Mouse (Mus musculus): Measurements from ENCODE around the gene Eva1c. TPM values are rescaled to one million over a fixed set of nuclear protein-coding genes. Genes with fewer than 3 reads are reported as not detected.
A peak's percentile ranks its signal among the peaks of the same experiment; 100 is the strongest.

The Eva1c gene
- 2.6 and 3.6 TPM in 2 replicates for polyA plus RNA-seq (2015; fragmentation: Nextera tagmentation; extraction: Ambion mirVana)

DNA sequence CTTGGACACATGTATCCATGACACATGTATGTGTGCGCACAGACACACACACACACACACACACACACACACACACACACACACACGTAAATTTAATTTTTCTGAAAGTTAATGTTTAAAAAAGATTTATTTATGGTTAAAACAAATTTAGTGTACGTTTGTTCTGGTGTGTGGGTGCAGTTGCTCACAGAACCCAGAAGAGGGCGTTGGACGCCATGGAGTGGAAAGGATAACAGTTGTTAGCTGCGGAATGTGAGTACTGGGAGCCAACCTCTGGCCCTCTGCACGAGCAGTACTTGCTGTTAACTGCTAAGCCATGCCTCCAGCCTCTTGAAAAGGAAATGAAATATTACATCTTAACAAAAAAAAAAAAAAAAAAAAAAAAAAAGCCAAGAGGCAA is at the start of gene Eva1c:
Eva1c (plus strand) TSS at position 263 of the 400 bp plus-strand sequence.
- Histone ChIP-seq H3K4me2 (no peak within 1 kb of the TSS), H3K9me3 (no peaks in the 10 kb centered on the region), H3K27me3 (replicated peaks) (peaks cover 24% of the 10 kb centered on the region), H3K27ac (replicated peaks) (no peak within 1 kb of the TSS), H3K4me3 (no peak within 1 kb of the TSS), H3K36me3 (no peaks in the 10 kb centered on the region), H3K9ac (no peak within 1 kb of the TSS), H3K4me1 (peaks cover 20% of the 10 kb centered on the region)
- no peak for ATAC-seq (ENCODE audit: extremely low read depth, insufficient number of reproducible peaks, low FRiP score, low TSS enrichment)
- WGBS = 70% methylated on average over 7 of the region's 7 CpGs

DNA sequence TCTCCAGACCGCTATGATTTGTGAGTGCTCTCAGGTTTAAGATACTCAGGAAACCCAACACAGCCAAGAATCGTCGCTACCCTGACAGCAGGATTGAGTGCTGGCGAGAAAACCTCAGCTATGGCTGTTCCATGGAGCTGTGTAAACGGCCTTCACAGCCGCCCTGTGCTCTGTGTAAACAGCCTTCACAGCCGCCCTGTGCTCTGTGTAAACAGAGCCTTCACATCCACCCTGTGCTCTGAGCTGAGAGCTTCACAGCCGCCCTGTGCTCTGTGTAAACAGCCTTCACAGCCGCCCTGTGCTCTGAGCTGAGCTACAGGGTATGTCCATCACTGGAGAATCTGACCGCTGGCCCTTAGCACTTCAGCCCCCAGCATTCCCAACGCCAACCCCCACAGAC is 46.7 kb upstream of the Eva1c start:
- H3K27me3 ChIP-seq (replicated peaks) = no peaks in the 10 kb centered on the region
- no peak overlapping the region for H3K27ac ChIP-seq (replicated peaks)
- WGBS = 58% methylated on average over 11 of the region's 11 CpGs
- ATAC-seq (ENCODE audit: extremely low read depth, insufficient number of reproducible peaks, low FRiP score, low TSS enrichment) = no peak
- peaks cover 22% of the 10 kb centered on the region for H3K4me1 ChIP-seq
- H3K4me2 ChIP-seq = no peak overlapping the region
- no peaks in the 10 kb centered on the region for H3K9me3 ChIP-seq
- H3K9ac ChIP-seq = no peak overlapping the region
- H3K4me3 ChIP-seq = no peak overlapping the region
- H3K36me3 ChIP-seq = peaks cover 91% of the 10 kb centered on the region

DNA sequence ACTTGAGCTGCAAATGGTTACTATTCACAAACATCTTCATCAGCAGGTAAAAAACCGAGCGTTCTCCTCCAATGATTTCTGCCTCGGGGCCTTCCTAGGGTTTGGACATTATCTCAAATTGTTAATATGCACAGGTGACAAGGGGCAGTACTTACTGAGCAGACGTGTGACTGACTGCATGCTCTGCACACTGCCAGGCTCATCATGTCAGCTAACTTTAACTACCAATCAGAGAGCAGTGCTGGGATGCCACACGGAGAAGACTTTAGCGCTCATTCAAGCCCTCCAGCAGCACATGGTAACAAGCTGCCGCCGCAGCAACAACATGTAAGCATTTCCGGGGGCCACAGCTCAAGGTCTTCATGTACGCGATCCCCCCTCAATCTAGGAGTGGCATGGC is 43.2 kb upstream of the Eva1c start:
- peak; percentile 47; the same call in 1 of the 2 replicates for ATAC-seq (ENCODE audit: extremely low read depth, insufficient number of reproducible peaks, low FRiP score, low TSS enrichment)
- H3K4me3 ChIP-seq = no peak overlapping the region
- H3K27me3 ChIP-seq (replicated peaks) = no peaks in the 10 kb centered on the region
- peak overlapping the region; percentile 73 for H3K27ac ChIP-seq (replicated peaks)
- H3K4me2 ChIP-seq = peak overlapping the region; percentile 32; the same call in 1 of the 2 replicates
- no peaks in the 10 kb centered on the region for H3K9me3 ChIP-seq
- H3K9ac ChIP-seq = no peak overlapping the region; the same call in 1 of the 2 replicates
- WGBS = 57% methylated on average over 11 of the region's 11 CpGs
- peaks cover 39% of the 10 kb centered on the region for H3K4me1 ChIP-seq
- H3K36me3 ChIP-seq = peaks cover 93% of the 10 kb centered on the region

DNA sequence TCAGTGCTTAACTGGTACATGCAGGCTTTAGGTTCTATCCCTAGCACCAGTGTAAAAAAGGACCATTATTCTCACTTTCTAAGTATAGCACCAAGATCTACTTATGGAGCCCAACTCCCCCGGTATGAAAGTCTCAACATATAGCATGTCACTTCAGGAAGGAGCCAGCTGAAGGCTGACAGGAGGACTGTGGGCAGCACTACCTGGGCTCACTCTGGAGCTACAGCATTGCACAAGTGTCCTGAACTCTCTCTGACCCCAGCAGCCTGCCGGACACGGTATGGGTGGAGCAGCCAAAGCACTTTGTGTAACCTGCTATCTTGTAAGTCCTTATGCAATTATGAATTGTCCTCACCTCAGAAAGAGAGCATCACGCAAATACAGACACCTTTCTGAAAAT is 41.3 kb upstream of the Eva1c start:
- H3K36me3 ChIP-seq = peaks cover 93% of the 10 kb centered on the region
- H3K4me2 ChIP-seq = no peak overlapping the region
- WGBS = 35% methylated on average over 4 of the region's 4 CpGs
- no peaks in the 10 kb centered on the region for H3K9me3 ChIP-seq
- no peaks in the 10 kb centered on the region for H3K27me3 ChIP-seq (replicated peaks)
- H3K9ac ChIP-seq = no peak overlapping the region
- H3K27ac ChIP-seq (replicated peaks) = 0 out of 2 replicates have a peak overlapping the region, but pooled peaks have one; percentile 28
- H3K4me3 ChIP-seq = no peak overlapping the region
- no peak for ATAC-seq (ENCODE audit: extremely low read depth, insufficient number of reproducible peaks, low FRiP score, low TSS enrichment)
- peaks cover 39% of the 10 kb centered on the region for H3K4me1 ChIP-seq

DNA sequence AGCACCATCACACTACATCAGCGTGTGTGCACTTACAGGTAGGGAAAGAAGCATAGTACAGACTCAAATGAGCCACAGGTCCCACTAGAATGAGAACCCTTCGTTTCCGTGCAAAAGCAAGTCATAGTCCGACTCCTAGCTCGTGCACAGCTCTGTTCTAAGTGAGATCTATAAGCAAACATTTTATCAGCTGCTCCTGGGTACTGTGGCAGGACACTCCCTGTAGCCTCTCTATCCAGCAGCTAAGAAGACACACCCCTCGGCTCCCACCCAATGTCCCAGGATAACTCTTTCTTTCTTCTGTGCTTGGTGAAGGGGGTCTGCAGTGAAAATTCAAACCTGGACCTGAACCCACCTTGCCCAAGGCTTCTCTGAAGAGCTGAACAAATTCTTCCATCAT is 37.9 kb upstream of the Eva1c start:
- Histone ChIP-seq H3K27ac (replicated peaks) (no peak overlapping the region), H3K4me2 (no peak overlapping the region), H3K9ac (no peak overlapping the region), H3K4me3 (no peak overlapping the region), H3K36me3 (peaks cover 99% of the 10 kb centered on the region), H3K4me1 (peaks cover 40% of the 10 kb centered on the region), H3K9me3 (no peaks in the 10 kb centered on the region), H3K27me3 (replicated peaks) (no peaks in the 10 kb centered on the region)
- no peak for ATAC-seq (ENCODE audit: extremely low read depth, insufficient number of reproducible peaks, low FRiP score, low TSS enrichment)
- 85% methylated on average over 6 of the region's 6 CpGs for WGBS

DNA sequence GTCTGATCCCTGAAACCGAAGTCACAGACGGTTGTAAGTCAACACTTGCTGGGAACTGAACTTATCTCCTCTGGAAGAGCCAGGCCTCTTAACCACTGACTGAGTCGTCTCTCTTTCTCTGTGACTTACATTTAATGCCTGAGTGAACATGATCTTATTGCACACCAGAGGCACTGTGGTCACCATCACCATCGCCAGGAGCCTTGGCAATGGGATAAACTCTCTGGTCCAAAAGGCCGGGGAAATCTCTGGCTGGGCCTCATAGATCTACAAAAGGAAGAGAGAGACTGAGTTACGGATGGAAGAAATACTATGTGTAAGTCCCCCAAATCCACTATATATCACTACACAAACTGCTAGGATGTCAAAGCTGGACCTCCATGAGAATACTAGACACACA is 35.6 kb upstream of the Eva1c start:
- Histone ChIP-seq H3K36me3 (peaks cover 99% of the 10 kb centered on the region), H3K4me3 (no peak overlapping the region), H3K9me3 (no peaks in the 10 kb centered on the region), H3K4me2 (no peak overlapping the region), H3K4me1 (peaks cover 17% of the 10 kb centered on the region), H3K9ac (no peak overlapping the region), H3K27me3 (replicated peaks) (no peaks in the 10 kb centered on the region), H3K27ac (replicated peaks) (no peak overlapping the region)
- ATAC-seq (ENCODE audit: extremely low read depth, insufficient number of reproducible peaks, low FRiP score, low TSS enrichment) = no peak
- WGBS = 86% methylated on average over 6 of the region's 6 CpGs

DNA sequence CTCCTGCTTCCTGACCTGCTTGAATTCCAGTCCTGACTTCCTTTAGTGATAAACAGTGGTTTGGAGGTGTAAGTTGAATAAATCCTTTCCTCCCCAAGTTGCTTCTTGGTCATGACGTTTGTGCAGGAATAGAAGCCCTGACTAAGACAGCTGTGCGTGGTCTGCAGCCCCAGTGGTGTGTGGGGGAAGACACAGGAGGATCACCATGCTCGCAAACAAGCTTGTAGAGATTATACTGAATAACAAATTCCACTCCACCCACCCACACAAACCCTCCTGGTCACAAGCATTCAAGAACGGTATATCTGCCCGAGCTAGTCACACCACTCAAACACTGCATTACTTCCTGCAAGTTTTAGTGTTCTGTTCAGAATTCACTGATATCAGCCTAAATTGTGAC is 34.5 kb upstream of the Eva1c start:
- Histone ChIP-seq H3K36me3 (peaks cover 99% of the 10 kb centered on the region), H3K9me3 (no peaks in the 10 kb centered on the region), H3K4me2 (no peak overlapping the region), H3K27ac (replicated peaks) (no peak overlapping the region), H3K9ac (no peak overlapping the region), H3K4me1 (peaks cover 12% of the 10 kb centered on the region), H3K4me3 (no peak overlapping the region), H3K27me3 (replicated peaks) (no peaks in the 10 kb centered on the region)
- ATAC-seq (ENCODE audit: extremely low read depth, insufficient number of reproducible peaks, low FRiP score, low TSS enrichment) = no peak
- 72% methylated on average over 5 of the region's 5 CpGs for WGBS

DNA sequence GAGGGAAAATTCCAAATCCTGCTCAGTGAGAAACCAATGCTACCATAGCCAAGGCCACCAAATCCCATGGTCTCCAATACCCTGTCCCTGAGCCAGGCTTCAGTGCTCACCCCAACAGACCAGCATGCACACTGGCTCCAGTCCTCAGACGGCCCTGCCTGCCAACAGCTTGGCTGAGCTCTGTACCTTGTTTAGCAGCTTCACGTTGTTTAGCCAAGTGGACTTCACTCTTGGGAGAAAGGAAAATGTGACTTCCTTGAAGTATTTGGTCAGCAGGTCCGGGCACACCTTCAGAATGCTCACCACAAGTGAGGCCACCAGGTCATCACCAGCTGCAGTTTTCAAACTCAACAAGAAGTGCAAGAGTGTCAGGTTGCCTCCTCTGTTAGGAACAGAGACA is 34.0 kb upstream of the Eva1c start:
- ATAC-seq (ENCODE audit: extremely low read depth, insufficient number of reproducible peaks, low FRiP score, low TSS enrichment) = no peak
- peaks cover 99% of the 10 kb centered on the region for H3K36me3 ChIP-seq

DNA sequence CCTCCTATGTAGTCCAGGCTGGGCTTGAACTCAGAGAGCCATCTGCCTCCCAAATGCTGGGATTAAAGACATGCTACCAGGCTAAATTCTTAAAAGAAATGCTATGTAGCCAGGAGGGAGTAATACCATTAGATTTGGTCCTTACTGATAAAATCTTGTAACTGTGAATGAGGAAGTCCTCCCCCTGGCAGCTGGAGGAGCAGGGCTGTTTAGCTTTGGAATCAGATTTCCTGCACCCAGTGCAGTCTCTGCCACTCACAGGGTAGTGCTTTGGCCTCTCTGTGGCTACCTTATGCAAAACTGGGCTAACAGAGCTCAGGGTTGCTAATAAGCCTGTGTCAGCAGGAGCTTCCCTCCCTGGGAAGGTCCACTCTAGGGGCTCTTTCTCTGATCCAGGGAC is 31.8 kb upstream of the Eva1c start:
- Histone ChIP-seq H3K4me3 (no peak overlapping the region), H3K9ac (no peak overlapping the region), H3K4me2 (no peak overlapping the region), H3K27ac (replicated peaks) (no peak overlapping the region), H3K27me3 (replicated peaks) (no peaks in the 10 kb centered on the region), H3K36me3 (peaks cover 96% of the 10 kb centered on the region), H3K9me3 (no peaks in the 10 kb centered on the region), H3K4me1 (peaks cover 28% of the 10 kb centered on the region)
- ATAC-seq (ENCODE audit: extremely low read depth, insufficient number of reproducible peaks, low FRiP score, low TSS enrichment) = no peak

More for the DNA sequence above, 34.0 kb upstream of the Eva1c start:
- no peaks in the 10 kb centered on the region for H3K9me3 ChIP-seq
- no peak overlapping the region for H3K4me3 ChIP-seq
- H3K27me3 ChIP-seq (replicated peaks) = no peaks in the 10 kb centered on the region
- no peak overlapping the region for H3K4me2 ChIP-seq
- WGBS = 59% methylated on average over 3 of the region's 3 CpGs
- peaks cover 12% of the 10 kb centered on the region for H3K4me1 ChIP-seq
- H3K27ac ChIP-seq (replicated peaks) = no peak overlapping the region
- no peak overlapping the region for H3K9ac ChIP-seq

DNA sequence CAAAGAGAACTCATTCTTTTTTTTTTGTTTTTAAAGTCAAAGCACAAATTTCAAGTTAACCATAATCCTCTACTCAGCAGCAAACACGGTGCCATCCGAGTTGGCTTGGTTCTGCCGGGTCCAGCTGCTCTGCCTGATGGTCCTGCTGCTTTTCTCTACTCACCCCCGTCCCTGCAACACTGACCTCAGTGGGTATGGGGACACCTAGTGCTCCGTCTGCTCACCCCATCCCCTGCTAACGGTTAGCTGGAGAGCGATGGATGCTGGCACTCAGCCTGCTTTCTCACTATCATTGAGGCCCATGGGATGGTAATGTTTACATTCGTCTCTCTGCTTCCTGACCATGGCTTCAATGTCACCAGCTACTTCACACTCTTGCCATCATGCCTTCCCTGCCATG is 28.1 kb upstream of the Eva1c start:
- peaks cover 86% of the 10 kb centered on the region for H3K36me3 ChIP-seq
- no peak overlapping the region for H3K4me2 ChIP-seq

DNA sequence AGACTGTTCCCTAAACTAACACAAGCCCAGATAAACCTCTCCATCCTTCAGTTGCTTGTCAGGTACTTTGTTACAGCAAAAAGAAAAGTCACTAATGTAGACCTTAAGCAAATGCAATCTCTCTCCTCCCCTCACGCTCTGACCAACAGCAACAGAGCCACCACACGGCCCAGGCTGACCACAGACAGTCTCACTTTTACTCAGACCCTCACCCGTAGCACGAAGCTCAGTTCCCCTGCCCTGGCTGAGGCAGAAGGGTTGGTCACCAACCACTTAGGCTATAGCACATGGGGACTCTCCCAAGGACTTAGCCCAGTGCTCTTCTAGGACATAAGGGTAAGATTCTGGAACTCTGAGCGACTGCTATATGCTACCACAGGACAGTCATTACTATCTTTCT is 27.7 kb upstream of the Eva1c start:
- H3K36me3 ChIP-seq = peaks cover 86% of the 10 kb centered on the region
- no peak overlapping the region for H3K4me2 ChIP-seq
- no peak overlapping the region for H3K4me3 ChIP-seq
- no peak for ATAC-seq (ENCODE audit: extremely low read depth, insufficient number of reproducible peaks, low FRiP score, low TSS enrichment)
- H3K9ac ChIP-seq = no peak overlapping the region
- H3K27ac ChIP-seq (replicated peaks) = no peak overlapping the region
- peaks cover 35% of the 10 kb centered on the region for H3K4me1 ChIP-seq
- H3K27me3 ChIP-seq (replicated peaks) = no peaks in the 10 kb centered on the region
- 74% methylated on average over 5 of the region's 5 CpGs for WGBS
- H3K9me3 ChIP-seq = no peaks in the 10 kb centered on the region

More for the DNA sequence above, 28.1 kb upstream of the Eva1c start:
- WGBS = 68% methylated on average over 8 of the region's 8 CpGs
- no peaks in the 10 kb centered on the region for H3K9me3 ChIP-seq
- H3K4me3 ChIP-seq = no peak overlapping the region
- no peak overlapping the region for H3K27ac ChIP-seq (replicated peaks)
- H3K27me3 ChIP-seq (replicated peaks) = no peaks in the 10 kb centered on the region
- ATAC-seq (ENCODE audit: extremely low read depth, insufficient number of reproducible peaks, low FRiP score, low TSS enrichment) = no peak
- H3K4me1 ChIP-seq = peaks cover 35% of the 10 kb centered on the region
- H3K9ac ChIP-seq = 0 out of 2 replicates have a peak overlapping the region, but pooled peaks have one; percentile 19

DNA sequence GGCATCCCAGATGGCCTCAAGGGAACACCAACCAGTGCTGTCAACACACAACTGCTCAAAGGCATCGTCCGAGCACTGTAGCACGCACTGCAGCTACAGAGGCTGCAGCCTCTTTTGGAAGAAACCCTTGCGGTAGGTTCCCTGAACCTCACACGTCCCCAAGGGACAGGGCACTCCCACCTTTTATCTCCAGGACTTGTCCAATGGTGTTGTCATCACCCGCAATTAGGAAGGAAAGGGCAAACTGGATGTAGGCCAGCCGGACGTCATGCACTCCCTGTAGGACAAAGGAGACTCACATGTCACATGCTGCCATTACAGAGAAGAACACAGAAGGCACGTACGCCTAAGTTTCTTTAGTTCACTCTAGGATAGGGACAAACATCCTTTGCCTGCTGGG is 26.7 kb upstream of the Eva1c start:
- Histone ChIP-seq H3K4me1 (peaks cover 35% of the 10 kb centered on the region), H3K36me3 (peaks cover 86% of the 10 kb centered on the region), H3K9ac (no peak overlapping the region), H3K27ac (replicated peaks) (peak overlapping the region; percentile 56), H3K27me3 (replicated peaks) (no peaks in the 10 kb centered on the region), H3K4me3 (no peak overlapping the region), H3K9me3 (no peaks in the 10 kb centered on the region), H3K4me2 (peak overlapping the region; percentile 25; the same call in 1 of the 2 replicates)
- 38% methylated on average over 10 of the region's 10 CpGs for WGBS
- 0 out of 2 replicates have a peak, but pooled peaks have one; percentile 28 for ATAC-seq (ENCODE audit: extremely low read depth, insufficient number of reproducible peaks, low FRiP score, low TSS enrichment)

Measured in heart, embryonic 13.5 days (tissue).